Mouse (Mus musculus) hindbrain, embryonic 12.5 days (tissue): ENCODE data around the gene Ciao1. TPM values are rescaled to one million over a fixed set of nuclear protein-coding genes. Genes with fewer than 3 reads are reported as not detected.
A peak's percentile ranks its signal among the peaks of the same experiment; 100 is the strongest.

Experiments
- ATAC-seq: fragments of 200-750 bp; cut with Nextera tagmentation; 2 replicates; pipeline ENCODE4 v1.8.0; 2017; ENCODE audit warnings: moderate TSS enrichment; ENCODE audit not compliant: low FRiP score
- H3K27ac ChIP-seq: fragments of 300-500 bp; sonication (generic); 2 replicates; pipeline ENCODE4 v1.5.1; 2016; ENCODE audit warnings: mild to moderate bottlenecking
- H3K27me3 ChIP-seq: fragments of 300-500 bp; sonication (generic); 2 replicates; pipeline ENCODE4 v1.6.1; 2016; ENCODE audit warnings: mild to moderate bottlenecking
- H3K36me3 ChIP-seq: fragments of 300-500 bp; sonication (generic); 2 replicates; pipeline ENCODE4 v1.6.1; 2016; ENCODE audit warnings: mild to moderate bottlenecking
- H3K4me1 ChIP-seq: fragments of 300-500 bp; sonication (generic); 2 replicates; pipeline ENCODE4 v1.6.1; 2016
- H3K4me2 ChIP-seq: fragments of 300-500 bp; sonication (generic); replicated peaks from 2 replicates; pipeline ENCODE4 v1.6.1; 2016; ENCODE audit warnings: mild to moderate bottlenecking
- H3K4me3 ChIP-seq: fragments of 300-500 bp; sonication (generic); 2 replicates; pipeline ENCODE4 v1.5.1; 2016; ENCODE audit warnings: mild to moderate bottlenecking
- H3K9ac ChIP-seq: fragments of 300-500 bp; sonication (generic); 2 replicates; pipeline ENCODE4 v1.6.1; 2016; ENCODE audit warnings: mild to moderate bottlenecking, moderate library complexity
- H3K9me3 ChIP-seq: fragments of 300-500 bp; sonication (generic); replicated peaks from 2 replicates; pipeline ENCODE4 v1.6.1; 2016; ENCODE audit warnings: mild to moderate bottlenecking
- WGBS: fragments of 180-500 bp; shearing (Covaris S2); methylation state at CpG from one replicate; pipeline ENCODE4 v1.1.7; 2016; 5-methylcytosine and 5-hydroxymethylcytosine counted together
- polyA plus RNA-seq: library from polyadenylated mRNA; unstranded; fragments of >200 nt; fragmentation: Nextera tagmentation; extraction: Ambion mirVana; gene quantifications from 2 replicates; pipeline ENCODE4 v1.2.1, GENCODE M21; 2016

Ciao1 gene
- polyA plus RNA-seq, 1 experiment from 2014 or later: 56.2 TPM

DNA sequence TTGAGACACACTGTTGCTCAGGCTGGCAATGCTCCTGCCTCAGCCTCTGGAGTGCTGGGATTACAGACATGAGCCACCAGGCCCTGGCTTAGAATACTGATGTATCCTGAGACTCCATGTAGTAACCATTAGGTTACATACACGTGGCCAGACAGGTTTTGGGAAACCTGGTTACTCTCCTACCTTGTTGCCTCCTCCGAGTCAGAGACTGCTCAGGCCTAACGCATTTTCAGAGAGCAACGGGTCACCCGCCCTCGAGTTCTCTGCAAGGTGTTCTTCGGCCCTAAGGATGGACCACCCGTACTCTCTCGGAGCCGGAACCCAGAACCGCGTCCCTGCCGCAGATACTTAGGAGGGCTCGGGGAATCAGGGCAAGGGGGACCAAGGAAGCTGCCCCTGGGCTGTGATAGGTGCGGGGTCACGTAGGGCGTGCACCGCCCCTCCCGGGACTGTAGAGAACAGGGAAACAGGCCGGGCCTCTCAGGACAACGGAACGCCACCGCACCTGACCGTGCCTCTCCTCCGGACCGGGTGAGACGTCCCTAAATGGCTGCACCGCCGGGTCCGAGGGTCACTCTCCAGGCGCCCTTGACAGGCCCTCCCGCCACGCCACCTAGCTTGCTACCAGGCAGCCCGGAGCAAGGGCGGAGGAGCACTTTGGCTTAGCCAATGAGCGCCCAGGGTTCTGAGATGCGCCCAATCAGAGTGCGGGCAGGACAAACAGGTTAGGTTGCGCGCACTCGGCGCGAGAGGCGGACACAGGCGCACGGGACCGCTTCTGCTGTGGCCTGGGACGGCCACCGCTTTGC is 22.1 kb upstream of the Ciao1 start, which contains the start of gene Stard7:
Stard7 (plus strand) TSS at position 728 of the 809 bp plus-strand sequence.
- ATAC-seq: peak; percentile 99
- no peaks in the 10 kb centered on the region for H3K27me3 ChIP-seq
- H3K36me3 ChIP-seq: peaks cover 2% of the 10 kb centered on the region; the same call in 1 of the 2 replicates
- peak within 1 kb of the TSS; percentile 87 for H3K9ac ChIP-seq
- under 1% methylated on average over 49 of the region's 49 CpGs for WGBS
- H3K4me2 ChIP-seq: peak within 1 kb of the TSS; percentile 81
- H3K9me3 ChIP-seq: no peaks in the 10 kb centered on the region
- peaks cover 4% of the 10 kb centered on the region for H3K4me1 ChIP-seq
- H3K4me3 ChIP-seq: peak within 1 kb of the TSS; percentile 98
- H3K27ac ChIP-seq: peak within 1 kb of the TSS; percentile 93

DNA sequence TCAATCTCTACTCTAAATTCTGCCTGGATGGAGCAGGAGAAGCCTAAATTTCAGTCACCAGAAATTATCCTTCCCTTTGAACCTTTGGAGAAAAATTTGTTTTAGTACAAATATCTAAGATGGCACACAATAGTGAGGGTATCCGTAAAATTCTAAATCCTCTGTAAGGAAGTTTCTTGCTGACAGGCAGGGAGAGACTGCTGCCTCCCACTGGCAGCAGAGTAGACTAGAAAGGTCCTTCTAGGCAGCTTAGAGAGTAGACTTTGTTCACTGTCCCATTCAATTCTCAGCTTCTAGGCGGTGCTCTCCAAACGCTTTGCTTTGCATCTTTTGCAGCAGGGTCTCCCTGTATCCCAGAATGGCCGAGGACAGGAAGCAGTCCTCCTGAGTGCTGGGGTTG is 20.2 kb upstream of the Ciao1 start:
- Histone ChIP-seq H3K4me1 (peaks cover 4% of the 10 kb centered on the region), H3K9ac (no peak overlapping the region), H3K27ac (no peak overlapping the region), H3K36me3 (peaks cover 2% of the 10 kb centered on the region; the same call in 1 of the 2 replicates), H3K27me3 (no peaks in the 10 kb centered on the region), H3K9me3 (no peaks in the 10 kb centered on the region), H3K4me3 (no peak overlapping the region), H3K4me2 (no peak overlapping the region)
- no peak for ATAC-seq
- WGBS: 41% methylated on average over 4 of the region's 4 CpGs

DNA sequence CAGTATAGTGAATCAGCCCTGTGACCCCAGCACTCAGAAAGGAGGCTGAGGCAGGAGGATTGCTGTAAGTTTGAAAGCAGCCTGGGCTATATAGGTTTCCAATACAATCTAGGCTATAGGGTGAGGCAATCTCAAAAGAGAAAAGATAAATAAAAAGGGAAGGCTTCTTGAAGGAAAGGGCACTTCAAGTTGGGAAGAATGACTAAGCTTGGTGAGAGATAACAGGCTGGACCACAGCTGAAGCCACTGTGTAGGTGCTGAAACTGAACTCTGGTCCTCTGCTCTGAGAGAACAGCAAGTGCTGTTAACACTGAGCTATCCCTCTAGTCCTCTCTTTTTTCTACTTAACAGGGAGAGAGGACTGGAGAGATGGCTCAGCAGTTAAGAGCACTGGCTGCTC is 14.9 kb upstream of the Ciao1 start:
- Histone ChIP-seq H3K4me1 (no peaks in the 10 kb centered on the region), H3K4me3 (no peak overlapping the region), H3K9ac (no peak overlapping the region), H3K36me3 (peaks cover 26% of the 10 kb centered on the region), H3K27me3 (no peaks in the 10 kb centered on the region), H3K9me3 (no peaks in the 10 kb centered on the region), H3K4me2 (no peak overlapping the region), H3K27ac (no peak overlapping the region)
- no peak for ATAC-seq

DNA sequence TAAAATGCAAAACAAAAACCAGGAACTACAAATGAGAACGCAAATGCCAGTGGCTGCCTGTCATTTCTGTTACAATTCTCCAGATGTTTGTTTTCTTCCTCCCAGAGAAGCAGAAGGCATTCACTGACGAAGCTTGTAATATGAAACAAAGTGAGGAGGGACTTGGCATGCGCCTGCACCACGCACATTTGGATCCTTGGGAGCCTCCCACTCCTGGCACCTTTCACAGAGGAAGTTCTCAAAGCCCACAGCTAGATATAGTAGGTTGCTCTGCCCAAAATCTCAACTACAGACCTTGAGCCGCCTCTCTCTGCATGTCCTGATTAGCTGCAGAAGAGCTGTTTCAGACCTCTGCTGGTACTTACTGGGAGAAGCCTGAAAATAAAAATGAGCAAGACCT is 11.7 kb upstream of the Ciao1 start:
- no peak for ATAC-seq
- H3K4me3 ChIP-seq: no peak overlapping the region
- H3K27me3 ChIP-seq: no peaks in the 10 kb centered on the region
- no peak overlapping the region for H3K9ac ChIP-seq
- no peaks in the 10 kb centered on the region for H3K9me3 ChIP-seq
- no peaks in the 10 kb centered on the region for H3K4me1 ChIP-seq
- no peak overlapping the region for H3K27ac ChIP-seq
- WGBS: 89% methylated on average over 5 of the region's 5 CpGs
- H3K36me3 ChIP-seq: peaks cover 43% of the 10 kb centered on the region
- H3K4me2 ChIP-seq: no peak overlapping the region

GRCm38 (mm10) chr2:127255294-127255693 is 7.7 kb upstream of the Ciao1 start:
- 89% methylated on average over 6 of the region's 6 CpGs for WGBS
- Histone ChIP-seq H3K4me3 (no peak overlapping the region), H3K4me2 (no peak overlapping the region), H3K27ac (no peak overlapping the region), H3K9ac (no peak overlapping the region), H3K27me3 (no peaks in the 10 kb centered on the region), H3K4me1 (no peaks in the 10 kb centered on the region; the same call in 1 of the 2 replicates), H3K9me3 (no peaks in the 10 kb centered on the region), H3K36me3 (peaks cover 43% of the 10 kb centered on the region)
- no peak for ATAC-seq

DNA sequence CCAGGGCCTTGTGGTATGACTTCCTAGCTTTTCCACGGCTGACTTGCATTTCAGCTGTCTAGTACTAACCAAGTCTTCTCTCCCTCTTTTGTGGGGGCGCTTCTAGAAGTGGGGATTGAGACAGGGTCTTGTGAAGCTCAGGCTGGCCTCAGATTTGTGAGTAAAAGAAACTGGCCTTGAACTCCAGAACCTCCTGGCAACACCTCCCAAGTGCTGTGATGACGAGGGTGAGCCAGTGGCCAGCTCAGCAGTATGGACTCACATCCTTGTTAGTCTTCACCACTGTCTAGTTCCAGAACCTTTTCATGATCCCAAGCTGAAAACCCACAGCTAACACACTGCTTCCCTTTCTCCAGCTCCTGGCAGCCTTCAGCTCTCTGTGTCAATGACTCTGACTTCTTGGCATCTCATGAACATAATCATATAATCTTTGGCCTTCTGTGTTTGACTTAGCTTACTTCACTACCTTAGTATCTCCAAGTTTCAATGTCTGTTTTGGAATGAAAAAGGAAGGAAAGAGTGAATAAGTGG is 7.1 kb upstream of the Ciao1 start:
- Histone ChIP-seq H3K4me1 (peaks cover under 1% of the 10 kb centered on the region; the same call in 1 of the 2 replicates), H3K27me3 (no peaks in the 10 kb centered on the region), H3K9me3 (no peaks in the 10 kb centered on the region), H3K36me3 (peaks cover 37% of the 10 kb centered on the region), H3K27ac (no peak overlapping the region), H3K4me2 (no peak overlapping the region), H3K9ac (no peak overlapping the region), H3K4me3 (no peak overlapping the region)
- ATAC-seq: no peak
- WGBS: 90% methylated on average over 3 of the region's 3 CpGs

DNA sequence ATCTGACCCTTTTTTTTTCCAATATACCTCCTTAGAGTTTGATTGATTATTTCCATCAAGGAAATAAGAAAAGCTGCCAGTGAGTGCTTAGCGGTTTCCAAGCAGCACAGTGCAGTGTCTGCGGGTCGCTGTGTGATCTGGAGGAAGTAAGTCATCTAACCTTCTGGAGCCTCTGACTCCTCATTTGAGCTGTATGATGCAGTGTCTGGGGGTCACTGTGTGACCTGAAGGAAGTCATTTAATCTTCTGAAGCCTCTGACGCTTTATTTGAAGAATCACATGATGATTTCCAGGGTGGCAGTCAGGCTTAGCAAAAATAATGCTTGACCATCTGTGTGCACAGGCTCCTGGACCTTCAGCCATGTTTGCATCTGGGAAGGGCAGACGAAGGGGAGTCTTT is 5.2 kb upstream of the Ciao1 start:
- ATAC-seq: no peak
- no peaks in the 10 kb centered on the region for H3K9me3 ChIP-seq
- H3K9ac ChIP-seq: no peak overlapping the region
- H3K4me2 ChIP-seq: no peak overlapping the region
- H3K4me1 ChIP-seq: peaks cover 11% of the 10 kb centered on the region
- H3K27ac ChIP-seq: no peak overlapping the region
- H3K36me3 ChIP-seq: peaks cover 19% of the 10 kb centered on the region
- no peaks in the 10 kb centered on the region for H3K27me3 ChIP-seq
- 88% methylated on average over 5 of the region's 5 CpGs for WGBS
- H3K4me3 ChIP-seq: no peak overlapping the region

GRCm38 (mm10) chr2:127251880-127252527 is 4.4 kb upstream of the Ciao1 start:
- no peak overlapping the region for H3K9ac ChIP-seq
- peaks cover 12% of the 10 kb centered on the region for H3K4me1 ChIP-seq
- H3K36me3 ChIP-seq: peaks cover 11% of the 10 kb centered on the region
- H3K27me3 ChIP-seq: no peaks in the 10 kb centered on the region
- 85% methylated on average over 3 of the region's 3 CpGs for WGBS
- no peaks in the 10 kb centered on the region for H3K9me3 ChIP-seq
- H3K27ac ChIP-seq: no peak overlapping the region
- no peak for ATAC-seq
- no peak overlapping the region for H3K4me2 ChIP-seq
- no peak overlapping the region for H3K4me3 ChIP-seq

- 92% methylated on average over 3 of the region's 3 CpGs for WGBS
- ATAC-seq: no peak
- Histone ChIP-seq H3K9ac (no peak overlapping the region), H3K27ac (no peak overlapping the region), H3K9me3 (no peaks in the 10 kb centered on the region), H3K4me1 (peaks cover 17% of the 10 kb centered on the region), H3K36me3 (peaks cover 7% of the 10 kb centered on the region), H3K4me3 (no peak overlapping the region), H3K4me2 (no peak overlapping the region), H3K27me3 (no peaks in the 10 kb centered on the region)
Observed at GRCm38 (mm10) chr2:127251457-127251856, 3.8 kb upstream of the Ciao1 start.

DNA sequence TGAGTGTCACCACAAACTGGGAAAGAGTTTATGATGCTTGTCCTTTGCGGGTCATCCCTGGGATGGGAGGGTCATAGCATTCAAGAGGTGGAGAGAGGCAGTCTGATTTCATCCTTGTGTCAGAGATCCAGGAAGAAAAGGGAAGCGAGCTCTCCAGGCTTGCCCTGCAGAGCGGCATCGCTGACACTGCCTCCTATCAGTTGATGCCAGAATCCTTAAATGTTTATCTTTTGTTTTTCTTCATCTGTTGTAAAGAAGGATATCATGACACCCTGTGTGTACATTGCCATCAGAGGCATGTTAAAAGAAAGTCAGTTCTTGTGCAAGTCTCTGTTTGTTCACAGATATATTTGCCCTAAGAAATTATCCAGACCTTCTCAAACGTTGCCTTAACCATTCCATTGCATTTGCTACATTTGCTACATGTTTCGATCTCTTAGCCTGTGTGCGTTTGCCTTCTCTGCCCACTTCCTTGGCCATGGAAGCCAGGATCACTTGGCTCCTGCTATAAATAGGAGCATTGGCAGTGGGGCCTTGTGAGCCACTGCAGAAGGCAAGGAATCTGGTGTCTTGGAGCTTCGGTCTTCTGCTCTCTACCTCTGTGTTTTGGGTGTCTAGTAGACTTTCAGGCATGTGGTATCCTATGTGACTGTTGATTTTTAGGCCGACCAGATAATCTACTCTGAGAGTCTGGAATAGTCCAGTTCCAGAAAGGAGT is 2.8 kb upstream of the Ciao1 start:
- Histone ChIP-seq H3K4me2 (no peak overlapping the region), H3K4me3 (no peak overlapping the region), H3K36me3 (peaks cover 10% of the 10 kb centered on the region), H3K9ac (no peak overlapping the region), H3K27me3 (no peaks in the 10 kb centered on the region), H3K9me3 (no peaks in the 10 kb centered on the region), H3K27ac (no peak overlapping the region), H3K4me1 (peaks cover 18% of the 10 kb centered on the region)
- WGBS: 90% methylated on average over 9 of the region's 9 CpGs
- no peak for ATAC-seq

DNA sequence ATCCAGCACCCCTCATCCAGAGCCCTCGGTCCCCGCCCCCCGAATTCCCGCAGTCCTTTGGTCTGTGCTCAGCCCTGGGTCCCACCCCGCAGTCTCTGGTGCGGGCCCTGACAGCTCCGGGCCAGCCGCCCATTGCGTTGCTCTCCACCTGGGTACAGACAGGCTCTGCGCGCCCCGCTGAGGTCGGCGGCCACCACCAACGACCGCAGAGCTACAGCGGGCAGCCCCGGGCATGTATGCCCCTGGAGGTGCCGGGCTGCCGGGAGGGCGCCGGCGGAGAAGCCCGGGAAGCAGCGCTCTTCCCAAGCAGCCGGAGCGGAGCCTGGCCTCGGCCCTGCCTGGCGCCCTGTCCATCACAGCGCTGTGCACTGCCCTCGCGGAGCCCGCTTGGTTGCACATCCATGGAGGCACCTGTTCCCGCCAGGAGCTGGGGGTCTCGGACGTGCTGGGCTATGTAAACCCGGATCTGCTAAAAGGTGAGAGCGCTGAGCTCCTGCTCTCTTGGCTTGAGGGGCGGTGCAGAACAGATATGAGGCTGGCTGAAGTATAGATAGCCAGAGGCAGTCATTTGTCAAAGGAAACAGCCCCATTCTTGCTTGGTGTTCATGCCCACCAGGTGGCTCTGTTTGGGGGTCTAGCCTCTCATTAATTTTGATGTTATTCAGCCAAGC is 853 bp upstream of the Ciao1 start:
- under 1% methylated on average over 39 of the region's 39 CpGs for WGBS
- no peaks in the 10 kb centered on the region for H3K9me3 ChIP-seq
- peaks cover 29% of the 10 kb centered on the region for H3K36me3 ChIP-seq
- peak overlapping the region; percentile 96 for H3K4me3 ChIP-seq
- peaks cover 18% of the 10 kb centered on the region for H3K4me1 ChIP-seq
- peak overlapping the region; percentile 97 for H3K4me2 ChIP-seq
- peak overlapping the region; percentile 81 for H3K27ac ChIP-seq
- peak; percentile 71 for ATAC-seq
- peak overlapping the region; percentile 94 for H3K9ac ChIP-seq
- H3K27me3 ChIP-seq: no peaks in the 10 kb centered on the region

- Histone ChIP-seq H3K36me3 (peaks cover 88% of the 10 kb centered on the region), H3K9ac (no peak overlapping the region), H3K4me3 (no peak overlapping the region), H3K4me1 (no peaks in the 10 kb centered on the region), H3K4me2 (no peak overlapping the region), H3K9me3 (no peaks in the 10 kb centered on the region), H3K27ac (no peak overlapping the region), H3K27me3 (no peaks in the 10 kb centered on the region)
- WGBS: 95% methylated on average over 2 of the region's 2 CpGs
- no peak for ATAC-seq
Observed at GRCm38 (mm10) chr2:127240065-127240464, 7.6 kb downstream of the Ciao1 start.
